Mouse (Mus musculus): ENCODE data around the gene Rpusd1.
A peak's percentile ranks its signal among the peaks of the same experiment; 100 is the strongest.

Gene Rpusd1

GRCm38 (mm10) chr17:25727265-25728008 lies at the start of gene Rpusd1, which contains the start of gene Chtf18:
Rpusd1 (plus strand) TSS chr17:25727670.
Chtf18 (minus strand) TSS chr17:25727419.
- peak; percentile 96 for DNase-seq (ENCODE audit: extremely low spot score, low read depth, low spot score)

GRCm38 (mm10) chr17:25677969-25678368 lies 49.5 kb upstream of the Rpusd1 start:
- no peak for DNase-seq (ENCODE audit: extremely low spot score, low read depth, low spot score)

DNA sequence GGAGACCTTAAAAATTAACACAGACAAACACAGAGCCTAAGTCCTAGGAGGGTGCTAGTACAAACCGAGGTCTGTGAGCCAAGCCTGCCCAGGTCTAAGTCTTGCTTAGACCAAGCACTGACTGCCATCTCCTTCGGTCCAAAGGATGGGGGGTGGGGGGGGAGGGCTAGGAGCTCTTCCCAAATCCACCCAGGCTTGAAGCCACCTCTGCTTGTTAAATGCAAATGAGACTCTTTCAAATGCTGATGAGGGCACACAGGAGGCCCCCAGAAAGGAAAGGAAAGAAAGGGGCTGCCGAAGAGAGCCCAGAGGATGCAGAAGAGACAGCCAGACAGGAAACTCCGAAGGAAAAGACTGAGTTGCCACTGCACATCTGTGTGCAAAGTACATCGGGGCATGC lies 47.7 kb upstream of the Rpusd1 start:
- no peak for DNase-seq (ENCODE audit: extremely low spot score, low read depth, low spot score)

DNA sequence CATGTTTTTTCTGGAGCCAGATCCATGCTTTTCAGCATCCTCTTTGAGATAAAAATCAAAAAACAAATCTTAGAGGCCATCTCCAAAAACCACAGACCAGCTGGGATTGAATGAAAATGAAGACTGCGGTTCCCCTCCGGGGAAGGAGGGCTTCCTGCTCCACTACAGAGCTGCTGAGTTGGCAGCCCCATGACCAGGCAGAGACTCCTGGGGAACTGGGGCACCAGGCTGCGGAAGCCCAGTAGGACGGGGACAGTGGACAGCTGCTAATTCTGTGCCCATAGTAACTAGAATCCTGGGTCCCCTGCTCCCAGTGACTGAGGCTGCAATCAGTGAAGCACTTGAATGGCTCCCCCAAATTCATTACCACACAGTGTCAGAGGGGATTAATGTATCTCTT lies 45.8 kb upstream of the Rpusd1 start:
- DNase-seq (ENCODE audit: extremely low spot score, low read depth, low spot score): no peak

- DNase-seq (ENCODE audit: extremely low spot score, low read depth, low spot score): no peak
These were observed 41.1 kb upstream of the Rpusd1 start for GRCm38 (mm10) chr17:25686323-25686722.

GRCm38 (mm10) chr17:25688922-25689321 lies 38.5 kb upstream of the Rpusd1 start:
- no peak for DNase-seq (ENCODE audit: extremely low spot score, low read depth, low spot score)

DNA sequence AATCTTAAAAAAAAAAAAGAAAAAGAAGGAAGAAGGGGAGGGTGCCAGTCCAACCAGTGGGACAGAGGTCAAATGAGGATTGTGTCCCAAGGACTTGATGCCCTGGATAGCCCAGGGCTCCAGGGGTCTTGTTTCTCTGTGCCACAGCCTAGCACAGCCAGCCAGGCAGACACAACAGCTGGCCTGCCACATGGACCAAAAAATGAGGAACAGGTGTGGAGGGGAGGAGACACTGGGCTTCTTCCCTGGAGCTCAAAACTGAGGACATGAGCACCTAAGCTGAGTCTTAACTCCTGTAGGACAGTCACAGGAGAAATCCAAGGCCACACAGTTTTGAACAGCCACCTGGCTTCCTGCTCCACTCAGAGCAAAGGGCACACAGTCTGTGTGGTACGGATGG lies 31.2 kb upstream of the Rpusd1 start:
- no peak for DNase-seq (ENCODE audit: extremely low spot score, low read depth, low spot score)

DNA sequence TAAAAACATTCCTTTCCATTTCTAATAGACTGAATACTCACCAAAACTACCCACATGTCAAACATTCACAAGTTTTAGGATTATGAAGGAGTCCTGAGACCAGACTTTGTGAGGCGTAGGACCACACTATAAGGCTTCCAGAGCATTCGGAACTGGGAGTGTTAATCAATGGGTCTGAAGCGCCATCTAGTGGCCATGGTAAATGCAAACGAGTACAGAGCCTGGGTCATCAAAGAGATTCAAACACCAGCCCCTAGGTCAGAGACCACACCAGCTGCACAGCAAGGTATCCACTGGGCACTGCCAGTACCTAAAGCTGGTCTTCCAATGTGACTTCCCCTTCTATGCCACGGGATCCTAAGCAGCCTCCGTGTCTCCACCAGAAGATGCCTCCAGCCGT lies 29.0 kb upstream of the Rpusd1 start:
- peak; percentile 84 for DNase-seq (ENCODE audit: extremely low spot score, low read depth, low spot score)

DNA sequence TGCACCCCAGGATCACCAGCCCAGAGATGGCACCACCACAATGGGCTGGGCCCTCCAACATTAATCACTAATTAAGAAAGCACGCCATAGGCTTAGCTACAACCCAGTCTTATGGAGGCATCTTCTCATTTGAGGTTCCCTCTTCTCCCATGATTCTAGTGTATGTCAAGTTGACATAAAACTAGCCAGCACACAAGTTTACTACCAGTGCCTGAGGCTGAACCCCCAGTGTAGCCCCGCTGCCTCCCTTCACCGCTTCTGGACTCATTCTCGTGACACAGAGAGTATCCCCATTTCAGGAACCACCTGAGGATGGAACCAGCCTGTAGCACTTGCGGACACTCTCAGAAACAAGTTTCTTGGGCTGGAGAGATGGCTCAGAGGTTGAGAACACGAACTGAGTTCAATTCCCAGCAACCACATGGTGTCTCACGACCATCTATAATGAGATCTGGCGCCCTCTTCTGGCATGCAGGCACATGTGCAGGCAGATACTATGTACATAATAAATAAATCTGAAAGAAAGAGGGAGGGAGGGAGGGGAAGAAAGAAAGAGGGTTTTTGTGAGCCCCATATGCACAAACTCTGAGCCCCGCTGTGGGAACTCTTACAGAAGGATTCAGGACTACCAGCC lies 26.5 kb upstream of the Rpusd1 start:
- no peak for DNase-seq (ENCODE audit: extremely low spot score, low read depth, low spot score)

GRCm38 (mm10) chr17:25709994-25710393 lies 17.5 kb upstream of the Rpusd1 start:
- DNase-seq (ENCODE audit: extremely low spot score, low read depth, low spot score): no peak

- no peak for DNase-seq (ENCODE audit: extremely low spot score, low read depth, low spot score)
These were observed 16.3 kb upstream of the Rpusd1 start for GRCm38 (mm10) chr17:25711136-25711535.

DNA sequence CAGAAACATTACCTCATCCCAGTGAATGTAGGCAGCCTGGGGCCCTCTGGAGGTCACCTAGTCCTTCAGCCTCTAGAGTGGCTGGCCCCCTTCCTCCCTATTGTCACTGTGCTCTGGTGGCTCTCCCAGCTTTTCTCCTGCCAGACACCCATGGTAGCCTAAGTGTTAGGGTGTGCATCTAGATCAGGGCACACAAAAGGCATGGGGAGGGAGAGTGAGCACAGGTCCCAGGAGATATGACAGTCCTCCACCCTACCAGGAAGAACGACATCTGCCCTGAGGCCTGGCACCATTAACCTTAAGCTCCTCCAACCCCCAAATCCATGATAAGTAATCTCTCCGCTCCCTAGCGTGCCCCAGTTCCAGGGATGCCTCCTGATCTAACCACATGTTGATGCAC lies 11.8 kb upstream of the Rpusd1 start:
- no peak for DNase-seq (ENCODE audit: extremely low spot score, low read depth, low spot score)

- no peak for DNase-seq (ENCODE audit: extremely low spot score, low read depth, low spot score)
These were observed 11.3 kb upstream of the Rpusd1 start for GRCm38 (mm10) chr17:25716130-25716529.

DNA sequence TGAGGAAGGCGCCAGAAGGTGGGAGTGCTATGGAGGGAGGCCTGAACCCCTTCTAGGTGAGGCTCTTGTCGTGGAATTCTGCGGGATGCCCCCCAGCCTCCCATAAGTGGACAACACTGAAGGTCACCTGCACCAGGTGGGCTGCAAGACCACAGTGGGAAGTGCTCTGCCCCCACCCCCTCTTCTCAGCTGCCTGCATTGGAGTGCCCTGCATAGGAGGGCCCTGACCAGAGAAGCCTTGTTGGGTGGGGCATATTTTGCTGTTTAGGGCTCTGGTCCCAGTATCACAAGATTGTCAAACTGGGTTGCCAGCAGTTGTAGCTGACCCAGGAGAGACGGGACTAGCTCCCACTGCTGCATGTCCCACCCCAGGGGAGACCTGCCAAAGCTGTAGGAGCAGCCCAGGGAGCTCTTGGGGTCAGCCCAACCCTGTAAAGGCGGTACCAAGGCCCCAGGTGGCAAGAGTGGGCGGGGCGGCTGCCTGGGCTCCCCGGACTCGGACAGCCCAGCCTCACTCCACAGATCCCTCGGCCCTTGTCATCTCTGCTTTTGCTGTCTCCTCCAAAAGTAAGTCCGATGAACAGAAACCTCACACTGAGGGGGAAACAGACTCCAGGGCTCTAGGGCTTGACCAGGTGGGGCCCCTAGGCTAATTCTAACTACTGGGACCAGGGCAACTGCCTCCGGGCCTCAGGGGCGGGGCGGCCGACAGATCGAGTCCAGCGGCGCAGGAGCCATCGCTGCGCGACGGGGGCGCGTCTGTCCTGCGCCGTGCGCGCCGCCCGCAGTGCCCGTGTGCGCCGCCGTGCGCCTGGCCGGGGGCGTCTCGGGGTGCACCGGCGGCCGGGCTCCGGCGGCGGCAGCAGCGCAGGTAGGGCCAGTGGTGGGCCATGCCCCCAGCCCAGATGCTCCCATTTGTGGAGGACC lies 10.5 kb upstream of the Rpusd1 start, which contains the start of gene Gng13:
Gng13 (plus strand) TSS at position 461 of the 927 bp plus-strand sequence.
- DNase-seq (ENCODE audit: extremely low spot score, low read depth, low spot score): no peak

DNA sequence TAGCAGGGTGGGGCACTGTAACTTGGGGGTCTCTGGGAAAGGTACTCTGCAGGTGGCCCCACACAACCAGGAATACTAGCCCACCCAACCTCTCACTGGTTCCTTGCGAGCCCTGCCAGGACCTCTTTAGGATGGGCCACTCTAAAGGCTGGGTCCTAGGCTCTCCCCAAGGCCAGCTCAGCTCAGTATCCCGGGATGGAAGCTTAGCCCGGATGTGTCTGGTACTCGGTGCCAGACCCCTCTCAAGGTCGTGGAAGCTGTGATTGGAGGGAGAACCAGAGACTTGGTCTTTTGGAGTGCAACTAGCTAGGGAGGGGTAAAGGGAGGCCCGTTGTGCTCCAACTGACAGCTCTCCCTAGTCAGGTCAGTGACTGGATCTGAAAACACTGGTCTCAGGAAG lies 9.8 kb upstream of the Rpusd1 start:
- DNase-seq (ENCODE audit: extremely low spot score, low read depth, low spot score): no peak

DNA sequence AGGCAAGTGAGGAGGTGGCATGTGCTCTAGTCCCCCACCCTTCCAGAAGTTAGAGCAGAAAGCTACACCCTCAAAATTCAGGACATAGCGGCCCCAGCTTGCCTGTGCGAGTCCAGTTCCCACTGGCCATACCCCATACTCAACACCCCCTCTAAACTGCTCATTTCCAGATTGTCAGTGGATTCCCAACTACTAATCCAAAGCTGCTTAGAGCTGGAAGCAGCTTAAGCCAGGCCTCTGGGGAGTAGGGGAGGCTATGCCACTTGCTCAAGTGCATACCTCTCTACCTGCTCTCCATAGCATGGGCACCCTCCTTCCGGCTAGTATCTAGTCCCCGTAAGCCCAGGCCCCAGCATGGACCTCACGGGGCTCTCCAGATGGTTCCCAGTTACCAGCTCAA lies 6.0 kb upstream of the Rpusd1 start:
- no peak for DNase-seq (ENCODE audit: extremely low spot score, low read depth, low spot score)

DNA sequence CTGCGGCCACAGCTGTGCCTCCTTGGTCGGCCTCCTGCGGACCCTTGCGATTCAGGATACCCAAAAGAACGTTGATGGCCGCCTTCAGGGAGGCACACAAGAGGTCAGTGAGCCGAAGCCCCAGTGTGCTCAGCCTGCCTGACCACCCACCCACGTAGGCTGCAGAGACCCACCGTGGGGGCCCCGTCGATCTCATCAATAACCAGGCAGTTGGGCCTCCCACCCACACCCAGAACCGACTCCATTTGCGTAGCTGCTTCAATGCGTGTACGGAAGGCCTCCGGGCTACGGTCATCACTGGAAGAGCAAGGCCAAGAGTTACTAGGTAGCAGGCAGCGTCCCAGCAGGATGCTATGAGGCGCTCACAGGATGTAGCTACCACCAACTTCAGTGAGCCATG lies 4.0 kb upstream of the Rpusd1 start:
- DNase-seq (ENCODE audit: extremely low spot score, low read depth, low spot score): no peak

- DNase-seq (ENCODE audit: extremely low spot score, low read depth, low spot score): no peak
These were observed 3.6 kb upstream of the Rpusd1 start for GRCm38 (mm10) chr17:25723919-25724318.

DNA sequence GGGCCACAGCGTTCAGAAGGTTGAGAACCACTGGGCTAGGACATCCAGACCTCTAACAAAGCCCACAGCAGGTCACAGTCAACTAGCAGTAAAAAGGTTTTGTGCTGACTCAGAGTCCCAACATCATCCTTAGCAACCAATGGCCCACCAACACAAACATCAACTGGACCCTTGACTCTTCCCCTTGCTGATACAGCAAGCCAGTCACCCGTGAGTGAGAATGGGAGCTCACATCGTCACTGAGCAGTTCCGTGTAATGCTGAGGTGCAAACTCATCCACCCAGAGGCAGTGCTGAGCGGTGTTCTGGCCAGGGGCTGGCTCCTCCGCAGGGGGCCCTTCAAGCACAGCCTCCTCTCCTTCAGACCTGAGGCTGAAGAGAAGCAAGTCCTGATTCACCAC lies 2.2 kb upstream of the Rpusd1 start:
- DNase-seq (ENCODE audit: extremely low spot score, low read depth, low spot score): no peak

GRCm38 (mm10) chr17:25728009-25728270 lies 470 bp downstream of the Rpusd1 start:
- DNase-seq (ENCODE audit: extremely low spot score, low read depth, low spot score): no peak

- DNase-seq (ENCODE audit: extremely low spot score, low read depth, low spot score): peak; percentile 68
These were observed 4.6 kb downstream of the Rpusd1 start for GRCm38 (mm10) chr17:25732082-25732481.

GRCm38 (mm10) chr17:25735246-25735645 lies 7.8 kb downstream of the Rpusd1 start:
- no peak for DNase-seq (ENCODE audit: extremely low spot score, low read depth, low spot score)

Data from hindlimb bud, embryonic 11.5 days (tissue).